Mouse (Mus musculus) testis, adult 2 months (tissue): ENCODE measurements around the gene Angel1.

ENCODE experiments used
- CTCF ChIP-seq: fragments of 200-500 bp; IDR thresholded peaks from 2 replicates; pipeline ENCODE4 v1.5.1; 2012; ENCODE audit warnings: low read depth, mild to moderate bottlenecking, inconsistent platforms, low read length, moderate library complexity; ENCODE audit not compliant: control insufficient read depth, insufficient read depth, insufficient replicate concordance
- POLR2A ChIP-seq: fragments of 200-500 bp; IDR thresholded peaks from 2 replicates; pipeline ENCODE4 v1.6.1; 2012; ENCODE audit warnings: low read depth, mild to moderate bottlenecking, inconsistent platforms, low read length, moderate library complexity; ENCODE audit not compliant: control insufficient read depth

- TF ChIP-seq CTCF: no peak
- TF ChIP-seq POLR2A: no peak
Measured at GRCm38 (mm10) chr12:86651301-86651860, 74.9 kb downstream of the Angel1 start.
